Mouse (Mus musculus): Measurements from ENCODE around the gene Csf2rb2.
"Not testable (repeated sequence)": the region's sequence is repeated elsewhere in the genome, so short reads cannot be mapped to it uniquely, and the experiment has no call there.

Csf2rb2 gene

DNA sequence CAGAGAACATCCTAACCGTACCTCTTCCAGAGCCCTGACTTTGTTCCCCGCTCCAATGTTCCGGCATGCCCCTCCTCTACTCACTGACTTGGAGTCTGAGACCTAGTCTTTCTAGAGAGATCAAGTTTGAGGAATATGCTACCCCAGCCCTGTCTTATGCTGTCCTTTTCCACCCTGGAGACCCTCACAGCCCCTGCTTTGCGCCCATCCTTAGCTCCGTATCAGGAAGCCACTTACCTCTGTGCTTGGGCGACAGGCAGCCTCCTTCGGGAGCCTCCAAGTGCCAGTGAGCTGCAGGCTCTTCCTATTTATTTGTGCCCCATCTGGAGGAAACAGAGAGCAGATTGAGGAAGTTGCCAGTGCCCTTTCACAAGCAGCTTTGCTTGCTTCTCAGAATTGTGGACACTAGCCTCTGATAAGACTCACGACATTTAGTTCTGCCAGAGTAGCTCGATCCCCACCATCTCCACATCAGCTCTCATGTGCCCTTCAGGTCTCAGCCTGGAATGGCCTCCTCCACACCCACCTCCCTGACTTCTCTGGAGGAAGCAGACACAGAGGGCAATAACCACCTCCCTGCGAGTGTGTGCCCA is at the start of gene Csf2rb2:
Csf2rb2 (minus strand) TSS at position 381 of the 593 bp plus-strand sequence.
- Histone ChIP-seq H3K27me3 (ENCODE audit: control insufficient read depth, insufficient read depth, low read length, poor library complexity, severe bottlenecking) (no peaks in the 10 kb centered on the region), H3K36me3 (ENCODE audit: control insufficient read depth, insufficient read depth, low read length, poor library complexity, severe bottlenecking) (no peaks in the 10 kb centered on the region)
- DNase-seq (ENCODE audit: low read depth, low spot score) = peak; percentile 30

DNA sequence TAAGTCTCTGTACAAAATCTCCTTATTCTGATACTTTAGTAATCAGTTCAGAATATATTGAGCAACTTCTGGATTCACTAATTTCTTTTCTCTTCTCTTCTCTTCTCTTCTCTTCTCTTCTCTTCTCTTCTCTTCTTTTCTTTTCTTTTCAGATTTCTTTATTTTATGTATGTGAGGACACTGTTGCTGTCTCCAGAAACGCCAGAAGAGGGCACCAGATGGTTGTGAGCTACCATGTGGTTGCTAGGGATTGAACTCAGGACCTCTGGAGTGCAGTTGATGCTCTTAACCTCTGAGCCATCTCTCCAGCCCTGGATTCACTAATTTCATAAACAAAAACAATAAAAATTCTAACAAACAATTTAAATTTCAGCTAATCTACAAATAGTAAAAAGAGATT is 49.4 kb upstream of the Csf2rb2 start:
- Histone ChIP-seq H3K27me3 (ENCODE audit: control insufficient read depth, insufficient read depth, low read length, poor library complexity, severe bottlenecking) (no peaks in the 10 kb centered on the region), H3K36me3 (ENCODE audit: control insufficient read depth, insufficient read depth, low read length, poor library complexity, severe bottlenecking) (no peaks in the 10 kb centered on the region)
- DNase-seq (ENCODE audit: low read depth, low spot score) = peak; percentile 63

DNA sequence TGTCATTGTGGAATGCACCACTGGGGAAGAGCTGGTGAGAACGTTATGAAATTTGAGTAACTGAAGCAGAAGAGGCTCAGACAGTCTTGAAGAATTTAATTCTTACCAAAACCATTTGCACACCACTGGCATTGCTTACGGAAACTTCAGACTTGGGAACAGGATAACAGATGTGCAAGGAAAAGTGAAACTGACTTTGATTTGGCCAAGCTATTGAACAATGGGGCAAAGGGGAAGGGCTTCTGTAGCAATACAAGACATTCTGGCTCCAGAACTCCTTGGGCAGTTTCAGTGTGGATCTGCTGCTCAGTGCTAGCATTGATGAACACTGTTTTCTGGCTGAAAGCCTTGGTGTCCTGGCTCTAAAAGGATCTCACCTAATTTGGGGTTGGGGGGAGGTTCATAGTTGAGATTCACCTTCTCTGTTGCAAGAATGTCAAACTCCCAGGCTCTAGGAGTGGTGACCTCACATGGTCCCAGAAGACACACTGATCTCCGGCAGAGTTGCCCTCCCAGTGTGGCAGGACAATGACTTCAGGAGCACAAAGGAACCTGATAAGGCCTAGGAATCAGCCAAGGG is 46.2 kb upstream of the Csf2rb2 start:
- Histone ChIP-seq H3K27me3 (ENCODE audit: control insufficient read depth, insufficient read depth, low read length, poor library complexity, severe bottlenecking) (no peaks in the 10 kb centered on the region), H3K36me3 (ENCODE audit: control insufficient read depth, insufficient read depth, low read length, poor library complexity, severe bottlenecking) (no peaks in the 10 kb centered on the region)
- DNase-seq (ENCODE audit: low read depth, low spot score) = no peak

DNA sequence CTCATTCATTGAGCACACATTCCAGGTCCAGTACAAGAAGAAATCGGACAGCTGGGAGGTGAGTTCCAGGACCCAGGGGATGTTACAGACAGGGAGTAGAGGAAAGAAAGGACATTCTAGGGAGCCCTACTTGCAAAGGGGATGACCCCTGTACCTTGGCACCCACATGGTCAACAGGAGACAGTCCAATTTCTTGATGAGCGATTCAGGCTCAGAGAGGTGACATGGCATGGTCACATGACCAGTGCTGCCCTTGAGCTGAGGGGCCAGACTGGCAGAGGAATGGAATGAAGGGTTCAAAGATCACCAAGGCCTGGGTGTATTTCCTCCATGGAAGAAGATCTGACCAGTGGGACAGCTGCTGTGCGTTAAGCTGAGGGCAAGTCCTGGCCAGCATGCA is 39.0 kb upstream of the Csf2rb2 start:
- Histone ChIP-seq H3K36me3 (ENCODE audit: control insufficient read depth, insufficient read depth, low read length, poor library complexity, severe bottlenecking) (no peaks in the 10 kb centered on the region), H3K27me3 (ENCODE audit: control insufficient read depth, insufficient read depth, low read length, poor library complexity, severe bottlenecking) (no peaks in the 10 kb centered on the region)
- no peak for DNase-seq (ENCODE audit: low read depth, low spot score)

DNA sequence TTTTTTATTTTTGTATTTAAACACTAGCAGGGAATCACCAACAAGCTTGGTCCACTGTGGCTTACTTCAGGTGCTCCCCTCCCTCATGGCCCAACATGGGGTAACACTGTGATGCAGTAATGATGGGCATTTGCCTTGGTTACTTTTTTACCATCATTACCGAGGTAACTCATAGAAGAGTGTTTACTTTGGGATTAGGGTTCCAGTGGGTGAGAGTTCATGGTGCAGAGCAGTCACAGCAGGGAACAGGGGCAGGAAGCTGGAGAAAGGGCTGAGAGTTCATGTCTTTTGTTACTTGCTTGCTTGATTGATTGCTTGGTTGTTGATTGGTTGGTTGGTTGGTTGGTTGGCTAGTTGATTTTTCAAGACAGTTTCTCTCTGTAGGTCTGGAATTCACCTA is 38.2 kb upstream of the Csf2rb2 start:
- H3K27me3 ChIP-seq (ENCODE audit: control insufficient read depth, insufficient read depth, low read length, poor library complexity, severe bottlenecking) = no peaks in the 10 kb centered on the region
- no peaks in the 10 kb centered on the region for H3K36me3 ChIP-seq (ENCODE audit: control insufficient read depth, insufficient read depth, low read length, poor library complexity, severe bottlenecking)

DNA sequence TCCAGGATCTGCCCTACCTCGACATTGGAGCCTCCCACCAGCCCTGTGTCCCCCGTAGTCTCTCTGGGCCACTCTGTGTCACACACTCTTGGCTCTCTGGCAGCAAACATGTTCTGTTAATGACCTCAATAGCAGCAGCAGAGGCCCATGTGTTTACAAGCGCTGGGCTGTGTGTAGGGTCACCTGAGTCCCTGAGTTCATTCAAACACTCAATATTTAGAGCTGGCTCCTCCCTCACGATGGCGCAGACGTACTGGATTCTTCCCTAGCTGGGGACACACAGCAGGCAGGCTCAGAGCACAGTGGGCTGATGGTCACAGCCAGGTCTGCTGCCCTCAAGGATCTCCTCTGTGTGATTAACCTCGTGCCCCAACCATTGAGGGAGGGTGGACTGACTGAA is 35.4 kb upstream of the Csf2rb2 start:
- DNase-seq (ENCODE audit: low read depth, low spot score); H3K27me3 ChIP-seq (ENCODE audit: control insufficient read depth, insufficient read depth, low read length, poor library complexity, severe bottlenecking); H3K36me3 ChIP-seq (ENCODE audit: control insufficient read depth, insufficient read depth, low read length, poor library complexity, severe bottlenecking): not testable (repeated sequence)

More for the DNA sequence above, 38.2 kb upstream of the Csf2rb2 start:
- no peak for DNase-seq (ENCODE audit: low read depth, low spot score)

DNA sequence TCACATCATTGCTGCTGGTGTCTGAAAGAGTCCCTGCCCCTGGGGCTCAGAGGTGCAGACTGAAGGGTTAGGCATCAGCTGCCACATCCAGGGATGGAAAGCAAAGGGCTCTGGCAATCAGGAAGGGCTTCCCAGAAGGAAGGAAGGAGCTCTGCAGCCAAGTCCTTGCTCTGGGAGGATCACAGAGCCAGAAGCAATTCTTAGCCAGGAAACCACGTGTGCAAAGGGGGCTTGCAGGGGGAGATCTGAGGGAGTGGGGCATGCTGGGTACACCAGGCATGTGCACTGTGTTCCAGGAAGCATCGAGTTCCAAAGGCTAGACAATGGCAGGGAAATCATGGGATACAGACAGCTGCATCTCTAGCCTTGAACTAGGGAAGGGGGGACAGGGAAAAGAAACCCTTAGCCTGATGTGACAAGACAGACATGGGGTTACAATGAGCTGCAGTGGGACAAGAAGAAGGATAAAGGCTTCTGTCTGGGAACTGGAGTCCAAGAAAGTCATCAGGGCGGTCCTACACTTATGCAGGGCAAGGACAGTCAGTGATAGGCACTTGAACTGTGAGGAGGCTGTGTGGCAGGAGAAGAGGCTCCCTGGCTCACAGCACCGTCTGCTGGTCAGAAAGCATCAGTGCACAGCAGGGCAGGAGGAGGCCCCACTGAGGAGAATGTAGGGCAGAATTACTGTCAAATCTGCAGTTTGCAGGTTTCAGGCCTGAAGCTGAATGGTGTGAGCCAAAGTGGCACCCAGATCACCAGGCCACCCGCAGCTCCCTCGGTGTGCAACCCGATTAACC is 34.3 kb upstream of the Csf2rb2 start:
- not testable (repeated sequence) for H3K36me3 ChIP-seq (ENCODE audit: control insufficient read depth, insufficient read depth, low read length, poor library complexity, severe bottlenecking); H3K27me3 ChIP-seq (ENCODE audit: control insufficient read depth, insufficient read depth, low read length, poor library complexity, severe bottlenecking)
- DNase-seq (ENCODE audit: low read depth, low spot score) = peak; percentile 72

DNA sequence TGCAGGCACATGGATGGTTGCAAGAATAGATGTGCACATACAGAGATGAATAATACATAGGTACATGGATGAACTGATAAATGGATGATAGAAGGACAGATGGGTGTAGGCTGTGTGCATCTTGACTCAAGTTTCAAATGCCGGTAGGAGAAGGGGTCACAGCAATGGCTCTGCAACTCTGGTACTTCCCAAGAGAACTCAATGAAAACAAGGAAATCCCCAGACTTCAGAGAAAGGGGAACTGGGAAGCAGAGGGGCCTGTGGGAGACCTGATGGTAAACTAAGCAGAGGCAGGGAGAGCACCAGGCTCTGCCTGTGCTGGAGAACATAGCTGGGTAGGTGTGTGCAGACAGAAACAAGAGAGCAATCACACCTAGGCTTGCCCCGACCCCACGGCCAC is 28.9 kb upstream of the Csf2rb2 start:
- DNase-seq (ENCODE audit: low read depth, low spot score) = no peak
- H3K36me3 ChIP-seq (ENCODE audit: control insufficient read depth, insufficient read depth, low read length, poor library complexity, severe bottlenecking) = no peaks in the 10 kb centered on the region
- no peaks in the 10 kb centered on the region for H3K27me3 ChIP-seq (ENCODE audit: control insufficient read depth, insufficient read depth, low read length, poor library complexity, severe bottlenecking)

DNA sequence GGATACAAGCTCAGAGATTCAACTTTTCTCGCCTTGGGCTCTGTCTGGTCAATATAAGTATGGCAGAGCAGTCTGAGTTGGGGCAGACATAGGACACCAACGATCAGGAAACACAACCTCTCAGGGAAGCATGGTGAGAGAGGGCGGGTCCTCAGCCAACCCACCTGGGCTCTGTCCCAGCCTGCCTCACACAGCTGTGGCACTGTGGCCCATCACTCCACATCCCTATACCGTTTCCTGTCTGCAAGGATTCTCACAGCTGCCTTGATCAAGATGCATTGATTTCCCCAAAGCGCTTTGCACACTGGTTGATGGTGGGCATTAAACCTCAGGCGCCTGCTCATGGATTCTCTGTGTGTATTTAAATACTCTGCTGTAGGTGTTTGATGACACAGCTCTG is 27.5 kb upstream of the Csf2rb2 start:
- H3K27me3 ChIP-seq (ENCODE audit: control insufficient read depth, insufficient read depth, low read length, poor library complexity, severe bottlenecking) = no peaks in the 10 kb centered on the region
- no peaks in the 10 kb centered on the region for H3K36me3 ChIP-seq (ENCODE audit: control insufficient read depth, insufficient read depth, low read length, poor library complexity, severe bottlenecking)
- DNase-seq (ENCODE audit: low read depth, low spot score) = no peak

DNA sequence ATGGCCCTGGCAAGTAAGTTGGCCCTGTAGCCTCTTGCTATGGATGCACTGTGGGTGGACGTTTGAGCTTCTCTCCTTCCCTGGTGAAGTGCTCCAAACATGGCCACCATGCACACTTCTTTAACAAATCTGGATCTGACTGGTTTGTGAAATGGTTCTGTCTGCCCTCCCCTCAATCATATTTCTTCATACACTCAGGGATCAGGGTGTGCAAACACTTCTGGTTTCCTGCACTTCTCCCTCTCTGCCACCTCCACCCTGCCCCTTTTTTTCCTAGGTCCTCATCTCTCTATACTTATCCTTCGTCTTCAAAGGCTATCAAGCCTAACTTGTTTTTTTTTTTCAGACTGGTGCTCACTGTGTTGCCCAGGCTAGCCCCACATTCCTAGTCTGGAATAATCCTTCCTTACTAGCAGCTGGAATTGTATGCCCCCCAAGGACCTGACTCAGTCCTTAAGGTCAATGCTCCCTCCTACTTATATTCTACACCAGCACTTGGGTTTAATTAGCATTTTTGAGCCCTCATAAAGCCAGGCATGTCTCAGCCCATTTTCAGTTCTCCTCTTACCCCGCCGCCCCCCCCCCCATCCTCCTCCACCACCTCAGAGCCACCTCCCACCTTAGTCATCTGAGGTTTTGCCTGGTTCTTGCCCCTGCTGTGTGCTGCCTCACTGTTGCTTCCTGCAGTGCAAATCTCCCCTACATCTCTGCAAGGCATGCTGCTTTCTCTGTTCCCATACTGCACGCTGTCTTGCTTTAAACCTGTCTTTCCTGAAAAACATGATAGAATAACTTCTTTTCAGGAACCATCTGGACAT is 26.2 kb upstream of the Csf2rb2 start:
- H3K36me3 ChIP-seq (ENCODE audit: control insufficient read depth, insufficient read depth, low read length, poor library complexity, severe bottlenecking) = no peaks in the 10 kb centered on the region
- DNase-seq (ENCODE audit: low read depth, low spot score) = peak; percentile 41
- H3K27me3 ChIP-seq (ENCODE audit: control insufficient read depth, insufficient read depth, low read length, poor library complexity, severe bottlenecking) = no peaks in the 10 kb centered on the region

DNA sequence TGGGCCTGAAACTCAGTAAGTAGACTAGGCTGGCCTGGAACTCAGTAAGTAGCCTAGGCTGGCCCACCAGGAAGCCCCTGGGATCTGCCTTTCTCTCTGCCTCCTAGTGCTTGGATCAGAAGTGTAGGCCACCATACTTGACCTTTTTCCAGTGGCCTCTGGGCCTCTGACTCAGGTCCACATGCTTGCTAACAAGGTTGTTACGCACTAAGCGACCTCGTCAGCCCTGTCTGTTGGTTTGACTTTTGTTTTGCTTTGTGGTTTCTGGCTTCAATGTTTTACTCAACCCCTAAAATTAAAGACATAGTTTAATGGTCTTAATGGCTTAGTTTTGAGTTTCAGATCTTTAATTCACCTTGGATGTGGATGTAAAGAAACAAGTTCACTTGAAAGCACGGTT is 25.2 kb upstream of the Csf2rb2 start:
- Histone ChIP-seq H3K27me3 (ENCODE audit: control insufficient read depth, insufficient read depth, low read length, poor library complexity, severe bottlenecking) (no peaks in the 10 kb centered on the region), H3K36me3 (ENCODE audit: control insufficient read depth, insufficient read depth, low read length, poor library complexity, severe bottlenecking) (no peaks in the 10 kb centered on the region)
- no peak for DNase-seq (ENCODE audit: low read depth, low spot score)

DNA sequence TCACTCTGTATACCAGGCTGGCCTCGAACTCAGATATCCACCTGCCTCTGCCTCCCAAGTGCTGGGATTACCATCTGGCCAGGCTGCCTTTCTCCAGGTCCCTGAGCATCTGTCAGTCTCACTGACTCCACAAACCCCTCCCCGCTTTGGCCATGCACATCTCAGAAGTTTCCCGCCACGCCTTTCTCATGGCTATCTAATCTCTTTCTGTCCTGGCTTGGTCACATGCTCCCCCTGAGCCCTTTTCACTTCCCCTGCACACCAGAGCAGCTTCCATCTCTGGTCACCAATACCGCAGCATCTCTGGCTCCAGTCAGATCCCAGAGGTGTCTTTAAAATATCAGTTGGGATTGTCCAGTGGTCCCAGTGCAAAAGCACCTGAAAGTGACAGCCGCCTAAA is 24.5 kb upstream of the Csf2rb2 start:
- H3K27me3 ChIP-seq (ENCODE audit: control insufficient read depth, insufficient read depth, low read length, poor library complexity, severe bottlenecking); DNase-seq (ENCODE audit: low read depth, low spot score); H3K36me3 ChIP-seq (ENCODE audit: control insufficient read depth, insufficient read depth, low read length, poor library complexity, severe bottlenecking): not testable (repeated sequence)

DNA sequence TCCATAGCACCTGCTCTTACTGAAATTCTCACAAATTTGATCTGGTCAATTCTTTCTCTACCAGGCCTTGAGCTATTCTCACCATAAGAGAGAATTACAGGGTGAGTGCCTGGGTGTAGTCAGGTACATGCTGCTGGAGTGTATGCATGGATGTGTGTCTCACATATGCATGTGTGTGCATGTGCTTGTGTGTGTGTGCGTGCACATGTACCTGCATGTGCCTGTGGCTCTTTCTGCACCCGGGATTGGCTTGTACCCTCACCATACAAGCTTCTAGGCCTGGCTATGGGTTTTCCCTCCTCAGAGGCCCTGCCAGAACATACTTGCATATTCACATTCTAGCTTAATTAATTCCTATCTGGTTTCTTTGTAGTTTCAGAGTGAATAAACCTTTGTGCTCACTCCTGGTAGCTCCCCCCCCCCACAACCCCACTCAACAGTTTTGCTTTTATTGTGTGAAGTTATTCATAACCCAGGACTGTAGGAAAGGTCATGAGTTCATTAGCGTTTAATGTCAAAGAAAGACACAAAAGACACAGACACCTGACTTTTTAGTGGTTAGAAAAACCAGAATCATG is 23.1 kb upstream of the Csf2rb2 start:
- Histone ChIP-seq H3K27me3 (ENCODE audit: control insufficient read depth, insufficient read depth, low read length, poor library complexity, severe bottlenecking) (no peaks in the 10 kb centered on the region), H3K36me3 (ENCODE audit: control insufficient read depth, insufficient read depth, low read length, poor library complexity, severe bottlenecking) (no peaks in the 10 kb centered on the region)
- DNase-seq (ENCODE audit: low read depth, low spot score) = no peak

DNA sequence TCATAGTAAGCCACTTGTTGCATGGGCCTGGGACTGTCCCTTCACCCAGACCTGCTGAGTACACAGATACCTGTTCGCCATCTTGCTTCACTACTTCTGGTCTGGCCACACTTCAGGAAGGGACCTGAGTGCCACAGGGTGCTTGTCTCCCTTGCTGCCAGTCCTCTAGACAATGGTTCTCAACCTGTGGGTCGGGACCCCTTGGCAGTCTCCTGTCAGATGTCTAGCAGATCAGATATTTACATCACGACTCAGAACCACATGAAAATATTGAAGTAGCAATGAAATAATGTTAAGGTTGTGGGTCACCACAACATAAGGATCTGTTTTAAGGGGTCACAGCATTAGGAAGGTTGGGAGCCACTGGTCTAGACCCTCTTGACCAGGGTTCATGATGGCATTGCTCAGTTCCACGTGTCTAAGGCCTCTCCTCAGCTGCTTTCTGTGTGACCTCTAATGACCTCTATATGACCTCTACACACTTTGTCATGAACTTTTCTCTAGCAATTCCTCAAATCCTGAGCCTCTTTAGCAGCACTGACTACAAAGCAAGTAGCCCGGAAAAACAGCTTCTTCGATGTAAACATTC is 22.3 kb upstream of the Csf2rb2 start:
- DNase-seq (ENCODE audit: low read depth, low spot score); H3K27me3 ChIP-seq (ENCODE audit: control insufficient read depth, insufficient read depth, low read length, poor library complexity, severe bottlenecking); H3K36me3 ChIP-seq (ENCODE audit: control insufficient read depth, insufficient read depth, low read length, poor library complexity, severe bottlenecking): not testable (repeated sequence)

Data from splenic B cell, adult 2 months (primary cell).